Mouse (Mus musculus): ENCODE data around the gene Nr4a2. TPM values are rescaled to one million over a fixed set of nuclear protein-coding genes. Genes with fewer than 3 reads are reported as not detected.

Nr4a2 gene
- total RNA-seq, 2 experiments from 2014 or later: 6.6 to 7.6 TPM

Other genes with a start within 250 kb of the Nr4a2 start
- 10 to 100 TPM; 25.1 to 32.7 TPM for gene Gpd2, start 113.6 kb upstream of the Nr4a2 start, total RNA-seq (2021)